Mouse (Mus musculus) T-helper 2 cell (primary cell): ENCODE measurements around the gene Gm17622.

Experiments used
- in situ Hi-C: fragments of 300-600 bp; cut with MboI, MseI; formaldehyde crosslinking; loops from one replicate; pipeline ENCODE4 v1.15.1; 2025; ENCODE audit warnings: high pct_unique_total_duplicates

Gene Gm17622

GRCm38 (mm10) chr13:96490433-96490832 is at the start of gene Gm17622:
TSS of gene Gm17622 (plus strand) at chr13:96490733.
- in situ Hi-C loops = no loop called here

DNA sequence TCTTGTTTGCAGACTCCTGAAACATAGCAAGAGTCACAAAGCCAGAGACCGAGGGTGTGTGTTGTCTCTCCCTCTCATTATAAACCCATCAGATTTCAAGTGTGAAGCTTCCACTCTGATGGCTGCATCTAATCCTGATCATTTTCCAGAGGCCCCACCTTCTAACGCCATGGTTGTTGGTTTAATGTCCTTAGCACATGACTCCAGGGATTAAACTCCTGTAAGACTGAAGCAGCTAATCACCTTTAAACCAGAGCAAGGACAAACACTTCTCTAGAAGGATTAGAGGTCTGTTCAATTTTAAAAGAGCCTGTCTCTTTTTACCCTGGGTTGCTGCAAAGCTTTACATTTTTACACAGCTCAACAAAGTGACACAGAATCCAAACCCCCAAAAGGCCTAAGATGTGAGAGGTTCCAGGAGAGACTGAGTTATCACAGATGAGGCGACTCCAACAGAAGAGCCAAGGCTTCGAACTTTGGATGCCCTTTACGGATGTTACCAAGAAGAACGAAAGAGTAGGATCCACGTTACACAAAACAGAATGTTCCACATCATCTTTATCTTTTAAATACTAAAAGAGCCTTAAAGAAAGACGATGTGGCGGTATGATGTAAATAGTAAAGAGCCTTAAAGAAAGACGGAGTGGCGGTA is 40.2 kb upstream of the Gm17622 start:
- in situ Hi-C loops = no loop called here

- in situ Hi-C loops = no loop called here
Measured at GRCm38 (mm10) chr13:96450869-96451268, 39.7 kb upstream of the Gm17622 start.

DNA sequence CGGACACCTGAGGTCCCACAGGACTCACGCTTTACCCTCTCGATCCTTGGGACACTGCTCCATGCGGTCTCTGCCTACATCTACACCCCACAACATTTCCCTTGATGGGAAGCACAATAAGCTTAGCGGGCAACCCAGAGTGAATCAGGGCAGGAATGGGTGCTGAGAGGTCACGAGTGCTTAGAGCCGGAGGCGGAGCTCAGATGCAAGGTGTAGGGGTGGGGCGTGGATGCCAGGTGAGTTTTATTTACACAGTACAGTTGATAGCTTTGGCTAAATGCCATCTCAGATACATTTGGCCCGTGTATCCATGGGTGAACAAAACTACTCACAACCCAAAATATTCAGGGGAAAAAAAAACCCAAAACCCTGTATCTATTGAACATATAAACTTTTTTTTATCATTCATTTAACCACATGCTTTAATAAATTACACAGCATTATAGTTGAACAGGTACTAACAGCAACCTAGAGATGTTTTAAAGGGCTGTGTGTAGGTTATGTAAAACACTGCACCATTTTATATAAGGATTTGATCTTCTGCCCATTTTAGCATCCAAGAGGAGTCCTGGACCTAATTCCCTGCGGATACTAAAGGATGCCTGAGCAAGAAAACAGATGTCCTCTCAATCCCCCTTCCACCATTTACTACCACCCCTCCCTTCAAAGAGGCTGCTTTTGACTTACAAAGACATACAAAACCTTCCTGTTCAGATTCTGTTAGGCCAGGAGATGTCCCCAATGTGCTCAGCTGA is 39.0 kb upstream of the Gm17622 start:
- in situ Hi-C loops = no loop called here

GRCm38 (mm10) chr13:96452621-96453020 is 37.9 kb upstream of the Gm17622 start:
- in situ Hi-C loops = no loop called here

DNA sequence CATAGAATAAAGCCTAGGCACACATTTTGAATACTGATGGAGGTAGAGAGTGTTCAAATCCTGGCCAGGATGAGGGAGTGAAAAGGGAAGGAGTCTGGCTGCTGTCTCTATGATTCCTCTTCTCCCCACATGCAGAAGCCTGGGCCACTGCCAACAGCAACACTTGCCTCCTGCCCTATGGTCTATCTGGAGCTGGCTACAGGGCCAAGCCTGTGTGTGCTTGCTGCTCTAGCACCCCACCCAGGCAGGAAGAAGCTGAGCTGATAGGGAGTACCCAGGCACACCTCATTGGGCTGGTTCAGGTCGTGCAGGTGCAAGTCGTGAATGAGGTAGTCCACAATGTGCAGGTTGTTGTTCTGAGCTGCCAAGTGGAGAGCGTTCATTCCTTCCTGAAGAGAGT is 36.2 kb upstream of the Gm17622 start:
- in situ Hi-C loops = no loop called here

- in situ Hi-C loops = no loop called here
Measured at GRCm38 (mm10) chr13:96457566-96457965, 33.0 kb upstream of the Gm17622 start.

DNA sequence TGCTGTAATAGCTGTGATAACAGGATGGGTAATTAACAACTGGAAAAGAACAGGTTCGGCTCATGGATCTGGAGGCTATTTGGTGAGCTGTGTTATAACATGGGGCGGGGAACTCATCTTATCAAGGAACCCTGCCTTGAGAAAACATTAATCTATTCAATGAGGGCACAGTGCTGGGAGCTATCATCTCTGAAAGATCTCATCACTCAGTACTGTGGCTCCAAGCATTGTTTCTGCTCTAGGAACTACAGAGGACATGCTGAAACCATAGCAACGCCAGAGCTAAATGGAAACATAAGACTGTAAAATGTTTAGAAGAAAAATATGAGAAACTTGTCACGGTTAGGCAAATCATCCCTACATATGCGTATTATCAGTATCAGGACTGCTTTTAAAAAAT is 32.5 kb upstream of the Gm17622 start:
- in situ Hi-C loops = no loop called here

- in situ Hi-C loops = no loop called here
Measured at GRCm38 (mm10) chr13:96458606-96459005, 31.9 kb upstream of the Gm17622 start.

DNA sequence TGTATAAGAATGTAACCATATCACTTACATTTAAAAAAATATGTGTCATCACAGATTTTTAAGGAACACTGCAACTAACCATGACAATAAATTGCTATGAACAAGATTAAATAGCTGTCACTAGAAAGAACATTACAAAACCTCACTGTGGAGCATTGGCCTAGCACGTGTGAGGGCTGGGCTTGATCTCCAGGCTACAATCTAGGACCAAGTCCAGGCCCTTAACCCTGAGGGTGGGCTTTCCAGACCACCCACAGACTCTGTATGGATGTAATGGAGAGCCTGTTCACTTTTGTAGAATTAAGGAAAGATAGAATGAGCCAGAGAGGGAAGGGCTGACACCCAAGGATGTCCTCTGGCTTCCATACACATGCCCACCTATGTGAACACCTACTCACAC is 27.9 kb upstream of the Gm17622 start:
- in situ Hi-C loops = no loop called here

GRCm38 (mm10) chr13:96465315-96465714 is 25.2 kb upstream of the Gm17622 start:
- in situ Hi-C loops = no loop called here

GRCm38 (mm10) chr13:96468678-96469077 is 21.9 kb upstream of the Gm17622 start:
- in situ Hi-C loops = no loop called here

DNA sequence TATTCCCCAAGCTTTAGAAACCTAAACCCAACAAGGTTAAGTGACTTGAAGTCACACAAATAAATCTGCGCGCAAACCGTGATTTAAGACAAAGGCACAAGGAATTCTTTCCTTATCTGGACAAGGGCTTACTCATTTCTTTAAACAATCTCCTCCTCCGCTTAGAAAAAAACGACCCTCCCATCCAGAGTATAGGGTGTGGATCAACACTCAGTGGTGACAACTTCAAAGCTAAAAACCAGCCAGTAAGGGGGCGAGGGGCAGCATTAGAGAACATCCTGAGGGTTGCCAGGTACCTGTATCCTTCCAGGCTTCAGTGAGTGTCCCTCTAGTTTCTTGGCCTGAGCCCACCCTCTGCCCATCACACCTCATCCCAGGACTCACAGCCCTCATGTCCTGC is 20.0 kb upstream of the Gm17622 start:
- in situ Hi-C loops = no loop called here

GRCm38 (mm10) chr13:96470957-96471356 is 19.6 kb upstream of the Gm17622 start, which contains the start of gene Ankdd1b:
TSS of gene Ankdd1b (minus strand) at chr13:96471198.
- in situ Hi-C loops = no loop called here

DNA sequence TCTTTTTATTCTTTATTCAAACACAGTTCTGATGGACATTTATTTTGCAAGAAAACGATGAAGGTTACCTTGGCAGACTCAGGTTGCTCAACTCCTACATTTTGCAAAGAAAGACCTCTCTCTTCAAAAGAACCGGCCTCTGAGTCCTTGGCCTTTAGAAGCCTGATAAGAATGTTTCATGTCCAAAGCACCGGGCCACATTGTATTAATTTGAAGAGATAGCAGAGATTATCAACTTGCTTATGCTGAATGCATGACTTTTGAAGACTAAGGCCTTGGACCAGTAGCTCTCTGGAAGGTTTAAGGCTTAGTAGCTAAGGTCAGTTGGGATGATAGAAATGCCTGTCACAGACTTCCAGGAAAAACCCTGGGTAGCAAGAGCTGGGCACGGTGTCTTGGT is 13.3 kb upstream of the Gm17622 start:
- in situ Hi-C loops = no loop called here

DNA sequence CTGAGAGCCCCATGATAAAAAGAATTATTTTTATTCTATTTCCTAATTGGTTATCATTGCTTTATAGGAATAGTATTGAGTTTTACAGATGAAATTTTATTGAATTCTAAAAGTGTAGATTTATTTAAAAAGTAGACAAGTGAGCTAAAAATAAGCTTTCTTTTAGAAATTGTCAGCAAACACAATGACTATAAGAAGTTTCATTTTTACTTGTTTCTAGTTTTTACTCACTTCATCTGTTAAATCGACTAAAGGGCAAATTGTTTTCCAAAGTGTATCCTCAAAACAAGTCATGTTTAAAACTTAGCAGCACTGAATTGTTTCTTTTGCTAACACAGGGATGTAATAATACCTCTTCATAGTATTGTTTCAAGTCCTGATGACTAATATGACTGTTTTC is 11.5 kb upstream of the Gm17622 start:
- in situ Hi-C loops = no loop called here

DNA sequence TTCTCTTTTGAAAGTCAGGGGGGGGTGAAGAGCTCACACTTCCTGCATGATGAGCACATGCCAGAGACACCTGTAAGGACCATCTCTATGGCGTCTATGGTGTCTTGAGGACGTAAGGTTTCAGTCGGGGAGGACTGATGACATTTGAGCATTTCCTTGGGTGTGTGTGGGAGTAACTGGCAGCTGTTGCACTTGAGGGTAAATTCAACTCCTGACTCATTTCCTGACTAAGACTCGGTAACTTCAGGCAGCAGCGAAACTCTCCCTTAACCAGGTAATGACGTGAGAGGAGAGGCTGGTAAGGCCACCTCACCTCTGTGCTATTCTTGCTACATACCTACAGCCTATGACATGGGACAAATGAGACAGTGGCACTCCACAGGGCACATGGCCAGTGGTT is 3.3 kb upstream of the Gm17622 start:
- in situ Hi-C loops = loop anchor here (10.0 kb wide), 1 partner anchor 58 kb away; the partner anchor contains the start of genes Col4a3bp and Polk

GRCm38 (mm10) chr13:96487968-96488367 is 2.6 kb upstream of the Gm17622 start:
- in situ Hi-C loops = loop anchor here (10.0 kb wide), 1 partner anchor 57 kb away; the partner anchor contains the start of genes Col4a3bp and Polk

GRCm38 (mm10) chr13:96496630-96497029 is 6.1 kb downstream of the Gm17622 start:
- in situ Hi-C loops = no loop called here

DNA sequence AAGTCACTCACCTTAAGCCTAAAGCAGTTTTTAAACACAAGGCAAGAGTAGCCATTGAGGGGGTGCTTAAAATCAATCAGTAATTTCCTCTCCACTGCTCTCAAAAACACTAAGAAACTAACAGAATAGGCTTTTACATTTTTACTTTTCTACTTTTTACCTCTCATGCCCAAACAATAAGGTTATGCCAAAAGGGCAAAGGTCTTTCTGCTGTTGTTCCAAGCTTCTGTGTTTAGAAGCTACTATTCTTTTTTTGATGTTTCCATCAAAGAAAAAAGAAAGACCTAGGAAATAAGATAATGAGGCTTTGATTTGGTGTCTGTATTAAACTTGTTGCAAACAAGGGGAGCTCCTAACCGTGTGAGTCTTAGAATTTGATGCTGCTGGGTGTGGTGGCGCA is 9.4 kb downstream of the Gm17622 start:
- in situ Hi-C loops = no loop called here

- in situ Hi-C loops = no loop called here
Measured at GRCm38 (mm10) chr13:96505661-96506060, 15.1 kb downstream of the Gm17622 start.

- in situ Hi-C loops = no loop called here
Measured at GRCm38 (mm10) chr13:96506313-96506712, 15.8 kb downstream of the Gm17622 start.

- in situ Hi-C loops = no loop called here
Measured at GRCm38 (mm10) chr13:96507541-96507940, 17.0 kb downstream of the Gm17622 start.
